Mouse (Mus musculus) intestine, postnatal 0 days (tissue): ENCODE results near the gene Espn. TPM values are rescaled to one million over a fixed set of nuclear protein-coding genes. Genes with fewer than 3 reads are reported as not detected.

Experiments used
- ATAC-seq: fragments of 200-750 bp; cut with Nextera tagmentation; 2 replicates; pipeline ENCODE4 v1.8.0; 2017; ENCODE audit warnings: mild to moderate bottlenecking, moderate TSS enrichment, moderate library complexity
- H3K27ac ChIP-seq: fragments of 300-500 bp; sonication (generic); 2 replicates; pipeline ENCODE4 v1.5.1; 2014; ENCODE audit warnings: mild to moderate bottlenecking, low read depth, low read length, moderate library complexity
- H3K27me3 ChIP-seq: fragments of 300-500 bp; sonication (generic); replicated peaks from 2 replicates; pipeline ENCODE4 v1.6.1; 2014; ENCODE audit warnings: low read length, mixed read lengths; ENCODE audit not compliant: control insufficient read depth, insufficient read depth
- H3K36me3 ChIP-seq: fragments of 300-500 bp; sonication (generic); 2 replicates; pipeline ENCODE4 v1.6.1; 2014; ENCODE audit warnings: mild to moderate bottlenecking, moderate library complexity; ENCODE audit not compliant: control insufficient read depth, insufficient read depth
- H3K4me1 ChIP-seq: fragments of 300-500 bp; sonication (generic); replicated peaks from 2 replicates; pipeline ENCODE4 v1.6.1; 2014; ENCODE audit warnings: antibody characterized with exemption, low read length, mixed read lengths; ENCODE audit not compliant: control insufficient read depth, insufficient read depth
- H3K4me2 ChIP-seq: fragments of 300-500 bp; sonication (generic); replicated peaks from 2 replicates; pipeline ENCODE4 v1.6.1; 2014; ENCODE audit warnings: low read depth, mild to moderate bottlenecking, moderate library complexity
- H3K4me3 ChIP-seq: fragments of 300-500 bp; sonication (generic); 2 replicates; pipeline ENCODE4 v1.5.1; 2014; ENCODE audit warnings: low read depth, low read length
- H3K9ac ChIP-seq: fragments of 300-500 bp; sonication (generic); 2 replicates; pipeline ENCODE4 v1.6.1; 2014; ENCODE audit warnings: mild to moderate bottlenecking, low read depth, low read length
- H3K9me3 ChIP-seq: fragments of 300-500 bp; sonication (generic); 2 replicates; pipeline ENCODE4 v1.6.1; 2016; ENCODE audit warnings: mixed run types; ENCODE audit not compliant: control insufficient read depth
- CTCF ChIP-seq: sonication (generic); IDR thresholded peaks from 2 replicates; pipeline ENCODE4 v1.5.1; 2016; ENCODE audit warnings: low read depth, mild to moderate bottlenecking, control low read depth, antibody characterized with exemption, moderate library complexity
- WGBS: fragments of 180-500 bp; shearing (Covaris S2); extraction: QIAGEN DNeasy Blood & Tissue Kit; methylation state at CpG from one replicate; pipeline ENCODE4 v1.1.7; 2014; 5-methylcytosine and 5-hydroxymethylcytosine counted together
- polyA plus RNA-seq: library from polyadenylated mRNA; unstranded; fragments of >200 nt; fragmentation: Nextera tagmentation; extraction: Ambion mirVana; gene quantifications from 2 replicates; pipeline ENCODE4 v1.2.1, GENCODE M21; 2015

Gene Espn
- polyA plus RNA-seq, 1 experiment from 2014 or later, result 264 TPM

GRCm38 (mm10) chr4:152087211-152088081 lies 64.7 kb downstream of the Espn start:
- Histone ChIP-seq H3K27me3 (no peaks in the 10 kb centered on the region), H3K4me1 (peaks cover 7% of the 10 kb centered on the region; the same call in 1 of the 2 replicates), H3K9me3 (no peaks in the 10 kb centered on the region), H3K27ac (peak overlapping the region; percentile 77), H3K9ac (peak overlapping the region; percentile 70), H3K36me3 (no peaks in the 10 kb centered on the region), H3K4me2 (peak overlapping the region; percentile 84), H3K4me3 (peak overlapping the region; percentile 60)
- WGBS, result 9% methylated on average over 12 of the region's 12 CpGs
- no peak for ATAC-seq
- TF ChIP-seq CTCF, result no peak

- Histone ChIP-seq H3K27me3 (no peaks in the 10 kb centered on the region), H3K4me3 (peak overlapping the region; percentile 60), H3K4me1 (peaks cover 7% of the 10 kb centered on the region; the same call in 1 of the 2 replicates), H3K36me3 (no peaks in the 10 kb centered on the region), H3K27ac (peak overlapping the region; percentile 77), H3K9ac (peak overlapping the region; percentile 70), H3K9me3 (no peaks in the 10 kb centered on the region), H3K4me2 (peak overlapping the region; percentile 84)
- no peak for TF ChIP-seq CTCF
- ATAC-seq, result peak; percentile 72
- under 1% methylated on average over 55 of the region's 92 CpGs for WGBS
Observed at GRCm38 (mm10) chr4:152086505-152087210, 65.5 kb downstream of the Espn start.

GRCm38 (mm10) chr4:152084616-152085015 lies 67.6 kb downstream of the Espn start:
- ATAC-seq, result no peak
- no peak overlapping the region for H3K9ac ChIP-seq
- 84% methylated on average over 7 of the region's 7 CpGs for WGBS
- no peak overlapping the region for H3K27ac ChIP-seq
- H3K36me3 ChIP-seq, result no peaks in the 10 kb centered on the region
- no peak overlapping the region for H3K4me2 ChIP-seq
- no peak for TF ChIP-seq CTCF
- H3K27me3 ChIP-seq, result no peaks in the 10 kb centered on the region
- no peak overlapping the region for H3K4me3 ChIP-seq
- peaks cover 7% of the 10 kb centered on the region; the same call in 1 of the 2 replicates for H3K4me1 ChIP-seq
- no peaks in the 10 kb centered on the region for H3K9me3 ChIP-seq

GRCm38 (mm10) chr4:152083611-152084220 lies 68.5 kb downstream of the Espn start:
- peaks cover 7% of the 10 kb centered on the region; the same call in 1 of the 2 replicates for H3K4me1 ChIP-seq
- WGBS, result 69% methylated on average over 7 of the region's 7 CpGs
- H3K27me3 ChIP-seq, result no peaks in the 10 kb centered on the region

GRCm38 (mm10) chr4:152079931-152080330 lies 72.2 kb downstream of the Espn start:
- WGBS, result 59% methylated on average over 7 of the region's 7 CpGs
- Histone ChIP-seq H3K36me3 (no peaks in the 10 kb centered on the region), H3K4me2 (no peak overlapping the region), H3K9ac (no peak overlapping the region), H3K27me3 (no peaks in the 10 kb centered on the region), H3K9me3 (no peaks in the 10 kb centered on the region), H3K27ac (no peak overlapping the region), H3K4me3 (no peak overlapping the region), H3K4me1 (no peaks in the 10 kb centered on the region)
- no peak for ATAC-seq
- no peak for TF ChIP-seq CTCF

More at GRCm38 (mm10) chr4:152083611-152084220, 68.5 kb downstream of the Espn start:
- Histone ChIP-seq H3K9ac (no peak overlapping the region), H3K9me3 (no peaks in the 10 kb centered on the region), H3K36me3 (no peaks in the 10 kb centered on the region), H3K4me2 (no peak overlapping the region), H3K4me3 (no peak overlapping the region), H3K27ac (no peak overlapping the region)
- TF ChIP-seq CTCF, result no peak
- no peak for ATAC-seq

GRCm38 (mm10) chr4:152079261-152079660 lies 72.9 kb downstream of the Espn start:
- no peak overlapping the region for H3K4me3 ChIP-seq
- WGBS, result 90% methylated on average over 3 of the region's 3 CpGs
- no peak overlapping the region for H3K9ac ChIP-seq
- no peak overlapping the region for H3K27ac ChIP-seq
- TF ChIP-seq CTCF, result peak; percentile 33; the same call in 1 of the 2 replicates
- H3K4me1 ChIP-seq, result no peaks in the 10 kb centered on the region
- H3K27me3 ChIP-seq, result no peaks in the 10 kb centered on the region
- no peak overlapping the region for H3K4me2 ChIP-seq
- ATAC-seq, result no peak
- H3K36me3 ChIP-seq, result no peaks in the 10 kb centered on the region
- no peaks in the 10 kb centered on the region for H3K9me3 ChIP-seq
